Mouse (Mus musculus) myocyte (in vitro differentiated cells): ENCODE measurements around the gene Nrm. TPM values are rescaled to one million over a fixed set of nuclear protein-coding genes. Genes with fewer than 3 reads are reported as not detected.

Source experiments
- H3K27me3 ChIP-seq: one replicate; pipeline ENCODE4 v1.6.1; 2011; ENCODE audit not compliant: control insufficient read depth, insufficient read depth, insufficient read length
- H3K36me3 ChIP-seq: one replicate; pipeline ENCODE4 v1.6.1; 2011; ENCODE audit not compliant: control insufficient read depth, insufficient read depth
- H3K4me2 ChIP-seq: one replicate; pipeline ENCODE4 v1.6.1; 2011; ENCODE audit warnings: low read depth, control low read depth
- H3K4me3 ChIP-seq: one replicate; pipeline ENCODE4 v1.5.1; 2011; ENCODE audit warnings: mild to moderate bottlenecking, control low read depth, moderate library complexity
- H3K79me2 ChIP-seq: one replicate; pipeline ENCODE4 v1.6.1; 2011; ENCODE audit not compliant: control insufficient read depth, insufficient read depth
- H3ac ChIP-seq: one replicate; pipeline ENCODE4 v1.6.1; 2011; ENCODE audit not compliant: control insufficient read depth, insufficient read length
- CEBPB ChIP-seq: IDR thresholded peaks from 2 replicates; pipeline ENCODE4 v1.6.1; 2011; ENCODE audit warnings: mild to moderate bottlenecking, moderate library complexity; ENCODE audit not compliant: poor library complexity, insufficient read depth, severe bottlenecking
- E2F4 ChIP-seq: IDR thresholded peaks from one replicate; pipeline ENCODE4 v1.6.1; 2011; ENCODE audit warnings: mild to moderate bottlenecking, control low read depth, moderate library complexity; ENCODE audit not compliant: insufficient read depth
- MAX ChIP-seq: IDR thresholded peaks from one replicate; pipeline ENCODE4 v1.6.1; 2011; ENCODE audit warnings: low read depth, mild to moderate bottlenecking, control low read depth
- MYOD1 ChIP-seq, 3 experiments: IDR thresholded peaks; one replicate each; pipeline ENCODE4 v1.6.1; 2011; ENCODE audit warnings: control low read depth in 2 of 3, low read depth in 2 of 3, mild to moderate bottlenecking in 2 of 3, moderate library complexity in 1 of 3; ENCODE audit not compliant: insufficient read length in 2 of 3, control insufficient read depth in 1 of 3
- MYOG ChIP-seq, 3 experiments: IDR thresholded peaks; one replicate each; pipeline ENCODE4 v1.6.1; 2011; ENCODE audit warnings: control low read depth in 2 of 3, low read depth in 2 of 3, mild to moderate bottlenecking in 2 of 3; ENCODE audit not compliant: insufficient read length in 2 of 3, control insufficient read depth in 1 of 3, insufficient read depth in 1 of 3
- POLR2A ChIP-seq: IDR thresholded peaks from one replicate; pipeline ENCODE4 v1.6.1; 2011; ENCODE audit warnings: low read depth, mild to moderate bottlenecking, control low read depth, moderate library complexity; ENCODE audit not compliant: insufficient read length
- POLR2AphosphoS2 ChIP-seq: IDR thresholded peaks from one replicate; pipeline ENCODE4 v1.6.1; 2011; ENCODE audit warnings: low read depth, control low read depth; ENCODE audit not compliant: insufficient read length
- REST ChIP-seq: IDR thresholded peaks from one replicate; pipeline ENCODE4 v1.6.1; 2011; ENCODE audit warnings: mild to moderate bottlenecking, control low read depth, moderate library complexity; ENCODE audit not compliant: insufficient read depth, insufficient read length
- SRF ChIP-seq: IDR thresholded peaks from one replicate; pipeline ENCODE4 v1.6.1; 2011; ENCODE audit warnings: low read depth; ENCODE audit not compliant: control insufficient read depth, insufficient read length
- TCF12 ChIP-seq: IDR thresholded peaks from one replicate; pipeline ENCODE4 v1.6.1; 2011; ENCODE audit warnings: mild to moderate bottlenecking, control low read depth; ENCODE audit not compliant: poor library complexity, insufficient read depth, severe bottlenecking
- TCF3 ChIP-seq: IDR thresholded peaks from one replicate; pipeline ENCODE4 v1.6.1; 2011; ENCODE audit warnings: low read depth, control low read depth; ENCODE audit not compliant: insufficient read length
- USF1 ChIP-seq: IDR thresholded peaks from one replicate; pipeline ENCODE4 v1.6.1; 2011; ENCODE audit warnings: low read depth, mild to moderate bottlenecking, control low read depth, moderate library complexity
- polyA plus RNA-seq: library from polyadenylated mRNA; unstranded; fragments of >200 nt; fragmentation: generic; extraction: Trizol; gene quantifications from one replicate; pipeline ENCODE4 v1.2.1, GENCODE M21; 2012; ENCODE audit warnings: missing spikeins

Gene Nrm
- polyA plus RNA-seq, 1 experiment, result 18.5 TPM

GRCm38 (mm10) chr17:35879245-35880057 lies 18.3 kb downstream of the Nrm start, which contains the start of gene Dhx16:
Gene Dhx16, plus strand, starts transcription at chr17:35879819.
- Histone ChIP-seq H3K27me3 (no peaks in the 10 kb centered on the region), H3K79me2 (peaks cover 16% of the 10 kb centered on the region), H3ac (peak within 1 kb of the TSS; percentile 67), H3K4me2 (peak within 1 kb of the TSS; percentile 98), H3K4me3 (peak within 1 kb of the TSS; percentile 44), H3K36me3 (peaks cover 13% of the 10 kb centered on the region)
- peak in 2 of 3 experiments; percentile 2 to 17 for TF ChIP-seq MYOG (IDR thresholded peaks at IDR 0.05; ENCODE audit: control insufficient read depth in 1 of 3, insufficient read depth in 1 of 3, insufficient read length in 2 of 3, low read depth in 2 of 3)
- peak; percentile 88 for TF ChIP-seq POLR2AphosphoS2
- TF ChIP-seq TCF3, result peak; percentile 0
- no peak for TF ChIP-seq REST
- TF ChIP-seq MYOD1 (IDR thresholded peaks at IDR 0.05; ENCODE audit: control insufficient read depth in 1 of 3, insufficient read length in 2 of 3, low read depth in 2 of 3), result no peak
- peak; percentile 69 for TF ChIP-seq POLR2A
- TF ChIP-seq SRF, result peak; percentile 38

GRCm38 (mm10) chr17:35882924-35883323 lies 21.8 kb downstream of the Nrm start:
- H3K79me2 ChIP-seq, result peaks cover 10% of the 10 kb centered on the region
- H3ac ChIP-seq, result no peak overlapping the region
- TF ChIP-seq CEBPB (no peak), REST (no peak), MYOD1 (IDR thresholded peaks at IDR 0.05; ENCODE audit: control insufficient read depth in 1 of 3, insufficient read length in 2 of 3, low read depth in 2 of 3) (no peak), USF1 (no peak), E2F4 (no peak), POLR2AphosphoS2 (no peak), MYOG (IDR thresholded peaks at IDR 0.05; ENCODE audit: control insufficient read depth in 1 of 3, insufficient read depth in 1 of 3, insufficient read length in 2 of 3, low read depth in 2 of 3) (no peak), TCF12 (no peak), TCF3 (no peak), MAX (no peak), POLR2A (no peak), SRF (no peak)
- peaks cover 7% of the 10 kb centered on the region for H3K36me3 ChIP-seq
- H3K4me2 ChIP-seq, result no peak overlapping the region
- no peaks in the 10 kb centered on the region for H3K27me3 ChIP-seq
- H3K4me3 ChIP-seq, result no peak overlapping the region

GRCm38 (mm10) chr17:35883777-35884176 lies 22.7 kb downstream of the Nrm start:
- H3K4me2 ChIP-seq, result no peak overlapping the region
- H3K36me3 ChIP-seq, result peaks cover 12% of the 10 kb centered on the region
- no peaks in the 10 kb centered on the region for H3K27me3 ChIP-seq
- TF ChIP-seq MYOD1 (IDR thresholded peaks at IDR 0.05; ENCODE audit: control insufficient read depth in 1 of 3, insufficient read length in 2 of 3, low read depth in 2 of 3) (no peak), SRF (no peak), REST (no peak), MAX (no peak)
- H3K4me3 ChIP-seq, result no peak overlapping the region
- H3K79me2 ChIP-seq, result peaks cover 10% of the 10 kb centered on the region
- H3ac ChIP-seq, result no peak overlapping the region

- Histone ChIP-seq H3K36me3 (peaks cover 36% of the 10 kb centered on the region), H3K4me3 (no peak overlapping the region), H3ac (no peak overlapping the region), H3K4me2 (no peak overlapping the region), H3K27me3 (no peaks in the 10 kb centered on the region), H3K79me2 (no peaks in the 10 kb centered on the region)
- TF ChIP-seq POLR2AphosphoS2, result no peak
- no peak for TF ChIP-seq TCF3
- no peak for TF ChIP-seq TCF12
- no peak for TF ChIP-seq MYOG (IDR thresholded peaks at IDR 0.05; ENCODE audit: control insufficient read depth in 1 of 3, insufficient read depth in 1 of 3, insufficient read length in 2 of 3, low read depth in 2 of 3)
- no peak for TF ChIP-seq MYOD1 (IDR thresholded peaks at IDR 0.05; ENCODE audit: control insufficient read depth in 1 of 3, insufficient read length in 2 of 3, low read depth in 2 of 3)
- no peak for TF ChIP-seq POLR2A
- no peak for TF ChIP-seq E2F4
- no peak for TF ChIP-seq USF1
- TF ChIP-seq REST, result no peak
- TF ChIP-seq MAX, result no peak
- no peak for TF ChIP-seq CEBPB
- TF ChIP-seq SRF, result no peak
These were observed 26.6 kb downstream of the Nrm start for GRCm38 (mm10) chr17:35887725-35888124.
